Mouse (Mus musculus): ENCODE data around the gene Utrn.

DNA sequence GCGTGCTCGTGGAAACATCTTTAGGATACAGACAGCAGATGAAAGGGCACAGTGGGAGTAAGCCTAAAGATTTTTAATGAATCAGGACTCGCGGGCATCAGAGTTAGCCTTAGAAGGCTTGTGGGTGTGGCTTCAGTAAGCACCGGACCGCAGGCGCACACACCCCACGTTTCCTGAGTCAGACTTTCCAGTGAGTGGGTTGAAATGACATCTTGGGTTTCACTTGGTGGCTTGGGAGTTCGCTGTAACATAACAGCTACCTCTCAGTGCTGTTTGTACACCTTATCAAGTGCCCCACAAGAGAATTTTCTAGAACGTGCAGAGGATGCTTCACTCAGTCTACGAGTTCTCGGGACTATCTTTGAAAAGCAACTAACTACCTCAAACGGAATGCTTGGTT is 19.2 kb upstream of the Utrn start:
- TF ChIP-seq CTCF (IDR thresholded peaks at IDR 0.05; ENCODE audit: borderline replicate concordance, insufficient read depth, low read length) (no peak), POLR2A (IDR thresholded peaks at IDR 0.05; ENCODE audit: low read depth, low read length) (no peak)
